Mouse (Mus musculus) intestine, embryonic 16.5 days (tissue): Measurements from ENCODE around the gene Prkn. TPM values are rescaled to one million over a fixed set of nuclear protein-coding genes. Genes with fewer than 3 reads are reported as not detected.

Source experiments
- ATAC-seq: fragments of 200-750 bp; cut with Nextera tagmentation; 2 replicates; pipeline ENCODE4 v1.8.0; 2017; ENCODE audit warnings: moderate TSS enrichment, moderate library complexity
- H3K27ac ChIP-seq: fragments of 300-500 bp; sonication (generic); 2 replicates; pipeline ENCODE4 v1.5.1; 2014; ENCODE audit warnings: mild to moderate bottlenecking, low read length
- H3K27me3 ChIP-seq: fragments of 300-500 bp; sonication (generic); replicated peaks from 2 replicates; pipeline ENCODE4 v1.6.1; 2014; ENCODE audit warnings: low read length, control low read depth, mixed read lengths; ENCODE audit not compliant: control insufficient read depth, insufficient read depth
- H3K36me3 ChIP-seq: fragments of 300-500 bp; sonication (generic); 2 replicates; pipeline ENCODE4 v1.6.1; 2014; ENCODE audit warnings: low read length, control low read depth; ENCODE audit not compliant: control insufficient read depth, insufficient read depth
- H3K4me1 ChIP-seq: fragments of 300-500 bp; sonication (generic); 2 replicates; pipeline ENCODE4 v1.6.1; 2014; ENCODE audit warnings: low read length, control low read depth, mixed read lengths; ENCODE audit not compliant: control insufficient read depth, insufficient read depth
- H3K4me2 ChIP-seq: fragments of 300-500 bp; sonication (generic); 2 replicates; pipeline ENCODE4 v1.6.1; 2014; ENCODE audit warnings: low read depth, low read length, control low read depth
- H3K4me3 ChIP-seq: fragments of 300-500 bp; sonication (generic); 2 replicates; pipeline ENCODE4 v1.5.1; 2014; ENCODE audit warnings: mild to moderate bottlenecking, low read length
- H3K9ac ChIP-seq: fragments of 300-500 bp; sonication (generic); 2 replicates; pipeline ENCODE4 v1.6.1; 2014; ENCODE audit warnings: low read depth, low read length
- H3K9me3 ChIP-seq: fragments of 300-500 bp; sonication (generic); 2 replicates; pipeline ENCODE4 v1.6.1; 2016; ENCODE audit warnings: low read length, control low read depth; ENCODE audit not compliant: control insufficient read depth
- WGBS: fragments of 180-500 bp; shearing (Covaris S2); extraction: QIAGEN DNeasy Blood & Tissue Kit; methylation state at CpG from one replicate; pipeline ENCODE4 v1.1.7; 2014; 5-methylcytosine and 5-hydroxymethylcytosine counted together
- polyA plus RNA-seq: library from polyadenylated mRNA; unstranded; fragments of >200 nt; fragmentation: Nextera tagmentation; extraction: Ambion mirVana; gene quantifications from 2 replicates; pipeline ENCODE4 v1.2.1, GENCODE M21; 2015

Gene Prkn
- polyA plus RNA-seq, 1 experiment from 2014 or later: 1.3 TPM

DNA sequence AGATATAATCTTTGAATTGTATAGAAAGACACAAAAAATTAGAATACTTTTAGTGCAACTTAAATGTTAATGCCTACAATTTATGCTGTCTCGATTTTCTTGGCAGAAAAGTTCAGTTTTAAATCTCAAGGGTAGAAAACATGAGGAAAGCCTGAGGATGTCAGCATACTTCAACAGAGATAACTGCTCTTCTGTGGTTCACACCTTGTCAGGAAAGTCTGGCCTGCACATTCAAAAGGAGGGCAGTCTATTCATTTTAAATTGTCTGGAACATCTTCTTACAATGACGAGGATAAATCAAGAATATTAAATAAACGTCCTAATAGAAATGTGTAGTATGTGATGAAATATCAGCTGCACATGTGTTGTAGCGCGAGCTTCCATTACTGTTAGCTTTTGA lies 38.8 kb downstream of the Prkn start:
- H3K27me3 ChIP-seq: no peaks in the 10 kb centered on the region
- no peaks in the 10 kb centered on the region for H3K4me1 ChIP-seq
- H3K9me3 ChIP-seq: no peaks in the 10 kb centered on the region
- no peak overlapping the region for H3K4me2 ChIP-seq
- ATAC-seq: no peak
- 82% methylated on average over 5 of the region's 5 CpGs for WGBS
- no peak overlapping the region for H3K27ac ChIP-seq
- no peak overlapping the region for H3K4me3 ChIP-seq
- no peaks in the 10 kb centered on the region for H3K36me3 ChIP-seq
- H3K9ac ChIP-seq: no peak overlapping the region

- no peaks in the 10 kb centered on the region for H3K27me3 ChIP-seq
- no peak overlapping the region for H3K9ac ChIP-seq
- no peaks in the 10 kb centered on the region for H3K36me3 ChIP-seq
- 95% methylated on average over 1 of the region's 1 CpGs for WGBS
- no peak overlapping the region for H3K4me3 ChIP-seq
- H3K4me2 ChIP-seq: no peak overlapping the region
- H3K9me3 ChIP-seq: no peaks in the 10 kb centered on the region
- H3K27ac ChIP-seq: no peak overlapping the region
- ATAC-seq: no peak
- no peaks in the 10 kb centered on the region for H3K4me1 ChIP-seq
Measured at GRCm38 (mm10) chr17:10882260-10882659, 42.1 kb downstream of the Prkn start.

DNA sequence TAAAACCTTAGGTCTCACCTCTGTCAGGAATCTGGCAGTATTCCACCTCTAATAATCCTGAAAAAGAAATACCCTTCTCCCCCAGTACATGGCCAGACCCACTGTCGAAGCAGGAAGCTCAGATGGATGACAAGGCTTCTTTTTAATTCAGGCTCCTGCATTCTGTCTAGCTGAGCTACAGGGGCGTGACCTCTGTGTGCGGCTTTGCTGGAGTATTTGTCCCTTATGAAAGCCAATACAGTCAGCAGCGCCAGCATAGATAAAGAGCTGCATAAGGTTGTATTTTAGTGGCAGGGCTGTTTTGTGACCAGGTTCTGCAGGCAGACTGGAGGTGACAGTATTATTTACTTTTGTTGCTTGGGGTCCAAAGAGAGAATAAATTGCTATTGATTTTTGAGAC lies 47.7 kb downstream of the Prkn start:
- Histone ChIP-seq H3K27ac (no peak overlapping the region), H3K4me3 (no peak overlapping the region), H3K27me3 (no peaks in the 10 kb centered on the region), H3K4me1 (no peaks in the 10 kb centered on the region), H3K36me3 (no peaks in the 10 kb centered on the region), H3K9me3 (no peaks in the 10 kb centered on the region), H3K4me2 (no peak overlapping the region), H3K9ac (no peak overlapping the region)
- 28% methylated on average over 4 of the region's 4 CpGs for WGBS
- no peak for ATAC-seq

GRCm38 (mm10) chr17:10901686-10902228 lies 61.6 kb downstream of the Prkn start:
- Histone ChIP-seq H3K27me3 (no peaks in the 10 kb centered on the region), H3K4me1 (no peaks in the 10 kb centered on the region), H3K9ac (no peak overlapping the region), H3K9me3 (no peaks in the 10 kb centered on the region), H3K4me3 (no peak overlapping the region), H3K27ac (no peak overlapping the region), H3K36me3 (no peaks in the 10 kb centered on the region), H3K4me2 (no peak overlapping the region)
- ATAC-seq: no peak
- WGBS: 82% methylated on average over 3 of the region's 3 CpGs

DNA sequence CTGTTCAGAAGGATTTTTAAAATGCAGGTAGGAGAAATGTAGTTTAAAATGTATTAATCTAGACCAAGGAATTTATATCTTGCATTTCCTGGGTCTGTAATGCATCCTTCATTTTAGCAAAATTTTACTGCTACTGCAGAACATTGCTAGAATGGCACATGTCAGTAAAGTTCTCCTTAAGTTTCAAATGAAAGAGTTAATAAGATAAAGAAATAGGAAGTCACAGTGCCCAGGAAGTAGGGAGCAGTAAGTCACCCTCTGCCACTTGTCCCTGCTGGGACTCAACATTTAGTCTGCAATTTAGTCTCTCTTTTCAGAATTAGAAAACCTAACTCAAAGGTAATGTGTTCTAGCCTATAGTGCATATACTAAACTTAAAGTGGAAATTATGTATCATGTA lies 96.5 kb downstream of the Prkn start:
- no peaks in the 10 kb centered on the region; the same call in 1 of the 2 replicates for H3K27me3 ChIP-seq

GRCm38 (mm10) chr17:10937844-10938243 lies 97.7 kb downstream of the Prkn start:
- Histone ChIP-seq H3K4me2 (no peak overlapping the region), H3K9me3 (no peaks in the 10 kb centered on the region), H3K9ac (no peak overlapping the region), H3K36me3 (no peaks in the 10 kb centered on the region), H3K4me1 (no peaks in the 10 kb centered on the region), H3K27ac (no peak overlapping the region), H3K4me3 (no peak overlapping the region), H3K27me3 (no peaks in the 10 kb centered on the region; the same call in 1 of the 2 replicates)
- ATAC-seq: no peak
- WGBS: 52% methylated on average over 8 of the region's 8 CpGs

More for the DNA sequence above, 96.5 kb downstream of the Prkn start:
- H3K4me3 ChIP-seq: no peak overlapping the region
- no peak for ATAC-seq
- H3K36me3 ChIP-seq: no peaks in the 10 kb centered on the region
- no peak overlapping the region for H3K27ac ChIP-seq
- H3K9me3 ChIP-seq: no peaks in the 10 kb centered on the region
- no peak overlapping the region for H3K9ac ChIP-seq
- H3K4me2 ChIP-seq: no peak overlapping the region
- H3K4me1 ChIP-seq: no peaks in the 10 kb centered on the region

DNA sequence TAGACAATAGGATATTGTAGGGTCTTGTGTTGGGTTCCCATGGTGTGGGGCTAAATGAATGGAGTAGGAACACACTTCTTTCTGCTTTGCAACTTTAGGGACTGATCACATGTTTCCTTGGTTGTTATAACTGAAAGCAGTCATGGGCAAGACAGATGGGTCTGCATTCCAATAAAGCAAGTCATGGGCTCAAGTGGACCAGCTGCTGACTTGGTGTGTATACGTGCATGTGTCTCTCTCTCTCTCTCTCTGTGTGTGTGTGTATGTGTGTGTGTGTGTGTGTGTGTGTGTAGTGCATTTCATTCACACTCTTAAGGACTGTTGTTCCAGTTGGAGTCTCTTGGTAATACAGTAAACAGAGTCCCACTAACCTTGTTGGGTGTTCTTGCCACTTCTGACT lies 98.6 kb downstream of the Prkn start:
- no peaks in the 10 kb centered on the region for H3K36me3 ChIP-seq
- no peaks in the 10 kb centered on the region for H3K9me3 ChIP-seq
- H3K4me2 ChIP-seq: no peak overlapping the region
- H3K27ac ChIP-seq: no peak overlapping the region
- H3K9ac ChIP-seq: no peak overlapping the region
- 44% methylated on average over 1 of the region's 1 CpGs for WGBS
- no peak overlapping the region for H3K4me3 ChIP-seq
- no peak for ATAC-seq
- no peaks in the 10 kb centered on the region; the same call in 1 of the 2 replicates for H3K27me3 ChIP-seq
- H3K4me1 ChIP-seq: no peaks in the 10 kb centered on the region

DNA sequence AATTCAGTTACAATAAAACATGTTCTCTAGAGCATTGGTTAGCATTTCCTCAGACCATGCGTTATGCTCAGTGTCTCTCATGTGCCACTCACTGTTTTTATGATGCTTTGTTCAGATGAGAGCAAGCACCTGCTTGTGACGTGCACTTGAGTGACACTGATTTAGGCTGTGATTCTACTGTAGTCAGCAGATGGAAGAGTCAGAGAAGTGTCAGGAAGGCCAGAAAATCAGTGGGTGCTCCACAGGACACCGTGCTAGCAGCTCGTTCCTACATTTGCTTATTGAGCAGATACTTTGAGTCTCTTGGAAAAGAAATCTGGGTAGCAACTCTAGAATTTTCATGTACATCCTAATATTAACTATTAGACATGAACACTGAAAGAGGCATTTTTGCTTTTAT lies 106.4 kb downstream of the Prkn start:
- Histone ChIP-seq H3K27ac (no peak overlapping the region), H3K36me3 (no peaks in the 10 kb centered on the region), H3K27me3 (no peaks in the 10 kb centered on the region), H3K9ac (no peak overlapping the region), H3K9me3 (no peaks in the 10 kb centered on the region), H3K4me1 (no peaks in the 10 kb centered on the region), H3K4me2 (no peak overlapping the region), H3K4me3 (no peak overlapping the region)
- 76% methylated on average over 4 of the region's 4 CpGs for WGBS
- ATAC-seq: no peak

GRCm38 (mm10) chr17:10947614-10948013 lies 107.4 kb downstream of the Prkn start:
- Histone ChIP-seq H3K4me1 (no peaks in the 10 kb centered on the region), H3K27me3 (no peaks in the 10 kb centered on the region), H3K4me3 (no peak overlapping the region), H3K4me2 (no peak overlapping the region), H3K9me3 (no peaks in the 10 kb centered on the region), H3K27ac (no peak overlapping the region), H3K9ac (no peak overlapping the region), H3K36me3 (no peaks in the 10 kb centered on the region)
- no peak for ATAC-seq
- 73% methylated on average over 2 of the region's 2 CpGs for WGBS
